Mouse (Mus musculus) small intestine, adult 2 months (tissue): Measurements from ENCODE around the gene Dlgap1.

Experiments used
- CTCF ChIP-seq: fragments of 200-500 bp; IDR thresholded peaks from 2 replicates; pipeline ENCODE4 v1.5.1; 2012; ENCODE audit warnings: low read depth, mild to moderate bottlenecking, control low read depth, inconsistent platforms, low read length, moderate library complexity, mixed read lengths; ENCODE audit not compliant: insufficient replicate concordance, insufficient read length; ENCODE audit errors: extremely low read depth
- POLR2A ChIP-seq: fragments of 200-500 bp; IDR thresholded peaks from 2 replicates; pipeline ENCODE4 v1.6.1; 2012; ENCODE audit warnings: low read depth, mild to moderate bottlenecking, control low read depth, inconsistent platforms, low read length, moderate library complexity

GRCm38 (mm10) chr17:70090737-70091136 is 121.9 kb downstream of the Dlgap1 start:
- TF ChIP-seq CTCF = no peak
- TF ChIP-seq POLR2A = no peak
